Mouse (Mus musculus): ENCODE measurements around the gene Rpl11.
"Not testable (repeated sequence)": the region's sequence is repeated elsewhere in the genome, so short reads cannot be mapped to it uniquely, and the experiment has no call there.

Gene Rpl11

DNA sequence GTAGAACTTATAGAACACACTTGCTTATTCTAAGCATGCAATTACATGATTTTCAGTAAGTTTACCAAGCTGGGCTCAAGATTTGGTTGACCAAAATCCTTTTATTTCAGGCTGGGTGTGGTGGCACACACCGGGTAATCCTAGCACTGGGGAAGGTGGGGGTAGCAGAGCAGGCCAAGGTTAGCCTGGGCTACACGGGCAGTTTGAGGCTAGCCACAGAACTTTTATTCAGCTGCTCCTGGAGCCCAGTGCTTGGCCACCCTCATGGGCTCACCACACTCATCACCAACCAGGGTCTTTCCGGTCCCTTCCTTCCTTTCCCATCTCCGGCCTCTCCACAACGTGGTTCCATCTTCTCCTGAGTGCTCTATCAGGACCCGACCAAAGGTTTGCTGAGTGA lies 17.4 kb upstream of the Rpl11 start:
- DNase-seq (ENCODE audit: low spot score): no peak

DNA sequence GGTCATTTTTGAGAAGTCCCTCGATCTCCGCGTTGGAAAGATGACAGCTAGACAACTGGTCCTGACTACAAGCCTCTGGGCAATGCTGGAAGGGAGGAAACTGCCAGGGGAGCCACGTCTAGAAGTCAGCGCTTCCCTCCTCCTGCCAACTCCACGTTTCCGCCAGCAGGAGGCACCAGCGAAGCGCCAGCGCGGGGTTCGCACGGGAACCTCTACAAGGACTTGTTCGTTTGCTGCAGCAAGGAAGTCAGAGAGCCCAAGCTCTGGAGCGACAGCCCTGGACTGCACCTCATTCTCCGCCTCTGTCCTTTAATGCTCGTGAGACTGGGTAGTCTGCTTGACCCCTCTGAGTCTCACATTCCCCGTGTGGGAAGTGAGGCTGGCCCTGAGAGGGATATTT lies 16.7 kb upstream of the Rpl11 start:
- no peak for DNase-seq (ENCODE audit: low spot score)

DNA sequence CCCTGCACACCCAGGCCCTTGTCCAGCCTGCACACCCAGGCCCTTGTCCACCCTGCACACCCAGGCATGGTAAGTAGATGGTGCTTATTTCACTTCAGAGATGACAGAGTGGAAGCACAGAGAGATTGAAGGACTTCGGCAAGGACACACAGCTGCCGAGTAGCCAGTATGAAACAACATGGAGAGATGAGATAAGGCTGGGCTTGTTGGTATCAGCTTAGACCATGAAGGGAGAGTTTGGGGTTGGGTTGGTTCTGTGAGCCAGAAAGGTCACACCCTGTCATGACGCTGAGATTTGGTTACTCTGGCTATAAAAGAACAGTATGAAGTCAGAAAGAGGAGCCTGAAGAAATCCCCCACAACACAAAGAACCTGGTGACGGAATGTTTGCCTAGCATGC lies 16.1 kb upstream of the Rpl11 start:
- no peak for DNase-seq (ENCODE audit: low spot score)

DNA sequence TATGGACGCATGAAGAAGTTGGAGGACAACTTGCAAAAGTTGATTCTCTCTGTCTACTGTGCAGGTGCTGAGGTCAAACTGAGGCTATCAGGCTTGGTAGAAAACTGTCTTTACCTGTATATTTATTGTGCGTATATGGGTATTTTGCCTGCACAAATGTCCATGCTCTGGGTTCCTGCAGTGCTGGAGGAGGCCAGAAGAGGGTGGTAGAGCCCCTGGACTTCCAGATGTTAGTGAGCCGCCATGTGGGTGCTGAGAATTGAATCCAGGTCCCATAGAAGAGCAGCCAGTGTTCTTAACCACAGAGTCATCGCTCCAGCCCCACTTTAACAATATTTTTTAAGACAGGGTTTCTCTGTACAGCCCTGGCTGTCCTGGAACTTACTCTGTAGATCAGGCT lies 9.9 kb upstream of the Rpl11 start:
- DNase-seq (ENCODE audit: low spot score): no peak

DNA sequence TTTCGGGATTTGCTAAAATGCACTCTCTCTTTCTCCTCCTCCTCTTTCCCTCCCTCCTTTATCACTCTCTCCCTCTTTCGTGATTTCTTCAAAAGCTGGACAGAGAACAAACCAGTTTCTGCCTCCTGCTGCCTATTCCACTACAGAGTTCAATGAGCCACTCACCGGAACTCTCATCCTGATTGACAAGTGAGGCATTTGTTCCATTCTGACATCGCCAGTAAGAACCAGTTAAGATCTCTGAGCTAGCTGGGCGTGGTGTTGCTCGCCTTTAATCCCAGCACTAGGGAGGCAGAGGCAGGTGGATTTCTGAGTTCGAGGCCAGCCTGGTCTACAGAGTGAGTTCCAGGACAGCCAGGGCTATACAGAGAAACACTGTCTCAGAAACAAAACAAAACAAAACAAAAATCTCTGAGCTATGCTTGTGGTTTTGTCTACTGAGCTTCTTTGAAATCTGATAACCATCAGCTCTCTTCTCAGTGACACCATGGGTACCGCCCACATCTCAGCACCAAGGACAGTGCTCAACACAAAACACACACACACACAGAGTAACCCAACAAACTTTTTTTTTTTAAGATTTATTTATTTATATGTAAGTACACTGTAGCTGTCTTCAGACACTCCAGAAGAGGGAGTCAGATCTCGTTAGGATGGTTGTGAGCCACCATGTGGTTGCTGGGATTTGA lies 6.7 kb upstream of the Rpl11 start:
- not testable (repeated sequence) for DNase-seq (ENCODE audit: low spot score)

DNA sequence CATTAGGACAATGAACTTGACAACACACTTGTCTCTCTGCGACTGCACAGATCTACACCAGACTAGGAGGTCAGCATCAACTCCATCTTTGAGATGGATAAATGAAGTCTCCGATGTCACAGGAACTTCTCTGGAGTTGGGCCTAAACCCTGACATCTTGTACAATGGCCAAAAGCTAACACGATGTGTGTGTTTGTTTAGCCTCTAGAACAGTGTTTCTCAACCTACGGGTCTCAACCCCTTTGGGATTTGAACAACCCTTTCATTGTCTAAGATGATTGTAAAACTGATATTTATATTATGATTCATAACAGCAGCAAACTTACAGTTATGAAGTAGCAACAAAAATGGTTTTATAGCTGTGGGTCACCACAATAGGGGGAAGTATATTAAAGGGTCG lies 4.7 kb upstream of the Rpl11 start:
- no peak for DNase-seq (ENCODE audit: low spot score)

DNA sequence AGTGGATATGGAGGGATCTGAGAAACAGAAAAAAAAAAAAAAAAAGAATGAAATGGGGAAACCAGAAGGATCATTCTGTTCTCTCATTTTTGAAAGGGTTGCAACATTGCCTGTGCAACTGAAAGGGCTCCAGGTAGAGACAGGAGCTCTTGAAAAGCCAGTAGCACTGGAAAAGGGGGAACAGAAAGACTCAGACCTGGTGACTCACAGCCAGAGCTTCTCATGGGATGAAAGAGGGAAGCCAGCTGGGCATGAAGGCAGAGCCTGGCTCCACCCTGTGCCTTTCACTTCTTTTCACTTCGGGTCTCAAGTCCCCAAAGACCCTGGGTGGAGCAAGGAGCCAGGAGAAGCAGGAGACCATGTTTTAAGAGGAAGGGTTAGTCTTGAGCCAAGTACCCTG lies 2.8 kb upstream of the Rpl11 start:
- DNase-seq (ENCODE audit: low spot score): no peak

DNA sequence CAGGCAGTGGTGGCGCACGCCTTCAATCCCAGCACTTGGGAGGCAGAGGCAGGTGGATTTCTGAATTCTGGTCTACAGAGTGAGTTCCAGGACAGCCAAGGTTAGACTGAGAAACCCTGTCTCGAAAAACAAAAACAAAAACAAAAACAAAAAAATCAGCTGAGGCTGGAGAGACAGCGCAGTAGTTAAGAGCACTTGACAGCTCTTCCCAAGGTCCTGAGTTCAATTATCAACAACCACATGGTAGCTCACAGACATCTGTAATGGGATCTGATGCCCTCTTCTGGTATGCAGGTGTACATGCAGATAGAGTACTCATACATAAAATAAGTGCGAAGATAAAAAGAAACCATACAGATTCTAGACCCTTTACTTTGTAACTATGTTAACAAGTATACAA lies 615 bp upstream of the Rpl11 start:
- DNase-seq (ENCODE audit: low spot score): no peak

DNA sequence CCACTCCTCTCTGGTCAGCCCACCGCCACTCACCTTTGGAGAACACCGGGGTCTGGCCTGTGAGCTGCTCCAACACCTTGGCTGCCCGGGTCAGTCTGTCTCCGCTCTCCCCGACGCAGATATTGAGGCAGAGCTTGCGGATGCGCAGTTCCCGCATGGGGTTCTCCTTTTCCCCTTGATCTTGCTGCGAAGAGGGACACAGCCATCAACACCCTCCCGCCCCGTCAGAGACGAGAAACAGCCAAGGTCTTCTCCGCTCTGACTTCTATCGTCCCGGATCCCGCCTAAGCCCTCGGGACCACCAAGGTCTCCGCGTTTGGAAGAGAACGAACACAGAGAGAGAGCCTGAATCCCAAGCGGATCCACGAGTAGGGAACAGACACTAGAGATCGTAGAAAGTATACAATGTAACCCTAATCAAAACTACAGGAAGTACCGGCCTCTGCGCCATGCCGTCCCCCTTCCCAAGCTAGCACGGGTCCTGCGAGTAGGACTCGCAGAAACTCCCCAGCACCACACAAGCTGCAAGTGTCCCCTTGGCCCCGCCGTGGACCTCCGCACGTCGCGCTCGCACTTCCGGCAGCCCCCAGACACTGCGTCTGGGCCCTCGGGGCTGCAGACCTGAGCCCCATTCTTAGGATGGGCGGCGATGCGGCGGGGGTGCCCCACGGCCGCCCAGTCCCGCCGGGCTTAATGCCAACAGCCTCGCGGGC lies 538 bp downstream of the Rpl11 start:
- DNase-seq (ENCODE audit: low spot score): peak; percentile 22

DNA sequence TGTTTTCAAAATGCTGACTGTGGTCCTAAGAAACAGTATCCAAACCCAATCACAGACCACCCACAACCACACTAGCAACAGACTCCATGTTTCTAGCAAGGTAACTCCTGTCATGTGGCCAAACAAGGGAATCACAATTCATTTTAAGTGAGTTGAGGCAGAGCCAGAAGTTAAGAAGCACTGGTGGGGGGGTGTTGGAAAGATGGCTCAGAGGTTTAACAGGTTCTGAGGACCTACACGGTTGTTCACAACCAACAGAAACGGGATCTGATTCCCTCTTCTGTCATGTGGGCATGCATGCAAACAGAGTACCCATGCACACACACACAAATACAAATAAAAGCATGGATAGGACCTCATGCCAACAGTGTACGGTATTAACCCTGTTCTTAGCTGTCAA lies 1.2 kb downstream of the Rpl11 start:
- DNase-seq (ENCODE audit: low spot score): no peak

DNA sequence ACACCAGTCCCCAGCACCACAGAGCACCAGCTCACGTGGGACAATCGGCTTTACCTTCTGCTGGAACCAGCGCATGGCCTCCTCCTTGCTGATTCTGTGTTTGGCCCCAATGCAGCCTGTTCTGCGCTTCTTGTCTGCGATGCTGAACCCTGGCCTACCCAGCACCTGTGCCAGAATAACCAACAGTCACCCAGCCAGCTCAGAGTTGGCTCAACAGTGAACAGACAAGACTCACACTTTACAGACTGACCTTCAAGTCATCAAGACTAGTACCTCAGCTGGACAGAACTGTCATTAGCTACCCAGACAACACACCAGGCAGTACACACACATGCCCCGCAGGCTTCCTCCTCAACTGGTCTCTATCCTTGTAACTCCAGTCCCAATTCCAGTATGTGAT lies 3.0 kb downstream of the Rpl11 start:
- no peak for DNase-seq (ENCODE audit: low spot score)

DNA sequence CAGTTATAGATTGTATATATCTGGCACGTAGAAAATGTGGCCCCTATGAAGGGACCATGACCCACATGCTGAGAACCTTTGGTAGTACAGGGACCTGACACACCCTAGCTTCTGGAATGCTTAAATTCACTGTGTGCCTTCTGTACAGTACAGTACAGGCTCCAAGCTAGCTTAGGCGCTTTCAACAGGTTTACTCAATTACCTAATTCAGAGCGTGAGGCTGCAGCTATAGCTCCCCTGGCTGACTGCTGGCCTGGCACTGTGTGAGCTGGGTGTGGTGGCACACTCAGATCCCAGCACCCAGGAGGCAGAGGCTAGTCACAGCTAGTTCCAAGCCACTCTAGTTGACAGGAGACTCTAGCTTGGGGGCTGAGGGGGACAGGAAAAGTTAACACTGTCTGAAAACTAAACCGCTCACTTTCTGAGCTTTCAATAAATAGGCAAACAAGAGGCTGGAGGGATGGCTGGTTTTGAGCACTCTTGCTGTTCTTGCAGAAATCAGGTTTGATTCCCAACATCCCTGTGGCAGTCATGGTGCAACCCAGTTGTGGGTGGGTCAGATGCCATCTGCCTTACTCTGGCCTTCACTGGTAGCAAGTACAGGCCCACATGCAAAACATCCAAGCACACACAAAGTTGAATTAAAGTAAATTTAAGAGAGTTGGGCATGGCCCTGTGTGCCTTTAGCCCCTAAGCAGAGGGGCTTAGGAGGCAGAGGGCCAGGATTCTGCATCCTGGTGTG lies 4.8 kb downstream of the Rpl11 start:
- no peak for DNase-seq (ENCODE audit: low spot score)

DNA sequence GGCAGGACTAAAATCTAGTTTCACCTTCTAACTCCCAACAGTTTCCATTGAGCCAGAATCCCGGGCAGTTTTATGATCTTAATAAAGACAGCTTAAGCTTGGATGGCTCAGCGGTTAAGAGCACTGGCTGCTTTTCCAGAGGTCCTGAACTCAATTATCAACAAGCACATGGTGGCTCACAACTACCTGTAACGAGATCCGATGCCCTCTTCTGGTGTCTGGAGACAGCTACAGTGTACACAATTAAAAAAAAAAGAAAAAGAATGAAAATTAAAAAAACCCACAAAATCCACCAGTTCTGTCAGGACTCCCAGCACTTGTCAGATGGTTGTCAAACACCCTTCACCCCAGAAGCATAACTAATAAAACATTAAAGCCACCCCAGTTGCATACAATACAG lies 5.6 kb downstream of the Rpl11 start:
- no peak for DNase-seq (ENCODE audit: low spot score)

DNA sequence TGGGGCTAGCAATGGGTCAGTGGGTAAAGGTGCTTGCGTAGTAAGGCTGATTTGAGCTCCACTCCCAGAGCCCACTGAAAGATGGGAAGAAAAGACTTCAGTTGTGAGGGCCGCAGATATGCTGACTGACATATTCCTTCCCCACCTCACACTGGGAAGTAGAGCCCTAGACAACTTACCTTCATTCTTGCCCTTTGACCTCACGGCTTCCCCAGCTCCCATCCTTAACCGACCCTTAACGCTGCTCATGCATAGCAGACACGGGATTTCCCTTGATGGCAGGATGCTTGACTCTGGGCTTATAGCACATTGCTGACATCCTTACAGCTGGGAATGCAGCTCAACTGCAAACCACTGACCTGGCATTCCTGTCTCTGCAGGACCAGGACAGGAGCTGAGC lies 6.3 kb downstream of the Rpl11 start:
- no peak for DNase-seq (ENCODE audit: low spot score)

DNA sequence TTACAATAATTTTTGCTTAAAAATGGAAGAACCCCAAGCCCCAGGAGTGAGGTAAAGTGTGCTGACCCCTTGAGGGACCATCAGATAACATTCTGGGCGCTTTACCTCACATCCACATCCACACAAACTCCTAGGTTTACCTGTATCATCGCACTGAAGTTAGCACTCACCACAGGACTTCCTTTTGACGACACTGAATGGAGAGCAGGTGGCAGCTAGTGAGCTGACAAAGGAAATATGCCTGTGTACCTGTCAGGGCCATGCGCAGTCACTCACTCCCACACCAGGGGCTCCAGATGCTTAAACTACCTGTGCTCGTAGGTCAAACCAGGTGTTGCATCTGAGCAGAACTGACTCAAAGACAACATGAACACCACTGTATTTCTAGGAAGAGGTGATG lies 8.1 kb downstream of the Rpl11 start:
- no peak for DNase-seq (ENCODE audit: low spot score)

DNA sequence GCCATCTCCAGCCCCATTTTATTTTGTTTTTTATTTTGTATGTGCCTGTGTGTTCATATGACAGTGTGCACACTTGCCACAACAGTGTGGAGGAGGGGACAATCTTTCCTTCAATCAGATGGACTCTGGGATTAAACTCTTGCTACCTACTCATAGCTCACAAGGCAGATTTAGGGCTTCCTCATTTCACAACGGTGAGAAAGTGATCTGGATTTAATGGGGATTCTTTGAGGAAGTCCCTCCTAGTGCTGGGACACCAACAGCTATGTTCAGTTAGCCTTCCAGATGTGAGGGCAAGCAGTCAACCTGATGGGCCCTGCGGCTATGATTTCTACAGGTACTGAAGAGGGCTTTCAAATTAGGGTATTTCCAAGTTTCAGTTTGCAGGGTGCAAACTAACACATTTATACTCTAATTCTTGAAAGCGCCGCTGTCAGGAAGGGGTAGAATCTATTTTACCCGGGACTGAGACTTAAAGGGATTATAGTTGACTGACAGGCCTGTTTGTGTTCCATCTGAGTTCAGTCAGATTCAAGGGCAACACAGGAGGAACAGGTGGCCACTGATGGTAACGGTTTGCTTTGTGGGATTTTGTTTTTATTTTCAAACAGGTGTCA lies 9.3 kb downstream of the Rpl11 start:
- no peak for DNase-seq (ENCODE audit: low spot score)

DNA sequence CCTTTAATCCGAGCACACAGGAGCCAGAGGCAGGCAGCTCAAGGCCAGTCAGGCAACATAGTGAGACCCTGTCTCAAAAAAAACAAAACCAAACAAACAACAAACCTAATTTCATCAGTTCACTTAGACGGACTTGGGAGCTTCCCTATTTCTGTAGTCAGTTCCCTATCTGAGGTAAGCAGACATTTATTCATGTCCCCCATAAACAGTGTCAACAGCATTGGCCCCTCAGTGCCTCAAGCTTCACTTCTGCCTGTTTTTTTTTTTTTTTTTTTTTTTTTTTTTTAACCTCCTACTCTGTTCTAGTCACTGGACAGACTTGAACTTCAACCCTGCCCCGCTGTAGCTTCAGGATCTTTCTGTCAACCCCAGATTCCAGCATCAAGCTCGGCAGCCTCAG lies 18.1 kb downstream of the Rpl11 start:
- DNase-seq (ENCODE audit: low spot score): no peak

DNA sequence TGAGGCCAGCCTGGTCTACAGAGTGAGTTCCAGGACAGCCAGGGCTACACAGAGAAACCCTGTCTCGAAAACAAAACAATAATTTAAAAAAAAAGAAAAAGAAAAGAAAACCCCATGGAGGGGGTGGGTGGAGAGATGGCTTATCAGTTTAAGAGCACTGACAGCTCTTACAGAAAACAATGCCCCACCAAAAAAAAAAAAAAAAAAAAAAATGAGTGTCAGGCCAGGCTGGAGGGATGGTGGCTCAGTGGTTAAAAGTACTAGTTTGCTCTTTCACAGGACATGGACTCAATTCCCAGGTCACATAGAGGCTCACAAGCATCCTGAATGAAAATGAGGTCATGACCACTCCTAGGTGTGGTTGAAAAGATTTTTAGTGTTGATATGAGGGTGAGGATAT lies 20.0 kb downstream of the Rpl11 start:
- no peak for DNase-seq (ENCODE audit: low spot score)

DNA sequence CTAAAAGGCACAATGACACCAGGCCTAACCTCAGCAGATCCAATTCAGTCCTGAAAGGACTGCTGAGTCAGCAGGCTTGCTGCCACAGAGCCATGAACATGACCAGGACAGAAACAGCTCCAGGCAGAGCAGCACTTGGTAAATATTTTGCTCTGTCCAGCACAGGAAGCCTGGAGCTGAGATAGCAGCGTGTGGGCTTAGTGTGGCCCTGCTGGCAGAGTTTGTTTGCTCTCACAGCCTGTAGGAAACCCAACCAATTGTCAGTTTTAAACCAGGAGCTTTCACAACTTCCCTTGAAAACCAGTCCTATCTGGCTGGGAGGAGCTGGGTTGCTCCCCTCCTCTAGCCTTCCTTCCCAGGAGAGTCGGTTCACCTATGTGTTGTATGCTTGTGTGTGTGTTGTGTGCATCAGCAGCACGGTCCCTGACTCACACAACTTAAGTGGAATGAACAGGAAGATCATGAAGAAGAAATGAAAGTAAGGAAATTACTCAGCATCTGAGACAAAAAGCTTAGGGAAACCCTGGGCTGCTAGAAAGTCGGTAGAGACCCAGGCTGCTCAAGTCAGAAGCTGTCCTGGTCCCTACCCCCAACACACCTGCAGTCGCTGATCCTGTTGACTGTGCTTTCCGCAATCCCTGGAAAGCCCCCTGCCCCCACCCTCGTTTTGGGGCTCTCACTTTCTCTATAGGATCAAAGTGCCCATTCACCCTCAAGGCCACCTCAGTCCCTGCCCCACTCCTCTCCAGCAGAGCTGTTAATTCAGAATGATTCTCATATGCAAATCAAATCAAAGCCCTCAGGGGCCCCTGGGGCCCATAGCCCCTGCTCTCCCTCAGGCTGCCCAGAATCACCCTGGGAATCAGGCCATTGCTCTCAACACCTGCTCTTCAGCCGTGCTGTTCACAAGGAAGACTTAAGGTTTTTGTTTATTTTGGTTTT lies 22.0 kb downstream of the Rpl11 start:
- DNase-seq (ENCODE audit: low spot score): no peak

DNA sequence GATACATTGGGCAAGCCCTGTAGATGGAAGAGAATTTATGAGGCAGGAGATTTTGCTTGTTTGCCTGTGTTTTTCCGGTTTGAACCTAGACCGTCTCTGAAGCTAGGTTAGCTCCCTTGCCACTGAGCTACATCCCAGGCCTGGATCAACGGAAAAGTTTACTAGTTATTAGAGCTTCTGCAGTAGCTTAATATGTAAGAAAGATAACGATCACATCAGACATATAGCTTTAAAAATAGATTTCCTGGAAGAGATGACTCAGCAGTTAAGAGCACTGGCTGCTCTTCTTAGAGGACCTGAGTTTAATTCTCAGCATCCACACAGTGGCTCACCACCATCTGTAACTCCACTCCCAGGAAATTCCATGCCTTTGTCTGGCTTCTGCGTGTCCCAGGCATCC lies 24.5 kb downstream of the Rpl11 start:
- no peak for DNase-seq (ENCODE audit: low spot score)

DNA sequence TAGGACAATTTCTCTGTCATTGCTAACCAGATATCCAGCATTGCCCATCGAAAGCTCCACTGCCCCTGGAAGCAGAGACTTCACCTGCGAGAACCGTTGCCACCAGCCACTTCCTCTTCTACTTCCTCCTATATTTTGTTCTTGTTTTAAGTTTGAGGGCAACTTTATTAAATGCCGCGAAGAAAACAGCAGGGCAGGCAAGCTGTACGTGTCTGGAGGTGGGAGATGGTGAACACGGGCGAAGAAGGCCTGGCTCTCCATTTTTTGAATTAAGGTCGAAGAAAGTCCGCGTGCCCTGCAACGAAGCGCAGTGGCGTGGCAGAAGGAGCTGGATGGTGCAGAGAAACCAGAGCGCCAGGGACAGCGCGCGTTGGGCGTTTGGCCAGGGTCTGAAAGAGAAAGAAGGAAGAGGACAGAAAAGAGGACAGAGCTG lies 25.1 kb downstream of the Rpl11 start:
- DNase-seq (ENCODE audit: low spot score): no peak

Data from spleen, adult 12 weeks (tissue).